Mouse (Mus musculus) ES-Bruce4 (cell line): ENCODE measurements around the gene Btbd19.

ENCODE experiments used
- EP300 ChIP-seq: IDR thresholded peaks from 2 replicates; pipeline ENCODE4 v1.6.1; 2011; ENCODE audit warnings: low read depth, low read length; ENCODE audit not compliant: insufficient read depth
- POLR2A ChIP-seq: IDR thresholded peaks from one replicate; pipeline ENCODE4 v1.8.1; 2011; ENCODE audit warnings: low read length; ENCODE audit not compliant: insufficient read depth

DNA sequence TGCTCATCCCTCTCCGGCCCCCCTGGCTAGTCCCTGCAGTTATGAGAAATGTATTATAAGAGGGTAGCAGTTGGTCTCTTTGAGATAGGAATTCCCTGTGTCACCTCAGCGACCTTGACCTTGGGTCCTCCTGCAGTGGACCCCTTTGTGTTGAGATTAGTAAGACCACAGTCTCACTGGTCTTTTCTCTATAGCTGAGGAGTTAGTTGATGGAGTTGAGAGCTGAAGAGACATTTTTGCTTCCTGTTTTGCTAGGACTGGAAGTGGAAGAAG lies 26.8 kb downstream of the Btbd19 start:
- TF ChIP-seq POLR2A = no peak
- no peak for TF ChIP-seq EP300
